Mouse (Mus musculus) urinary bladder, postnatal 0 days (tissue): Measurements from ENCODE around the gene Oip5. TPM values are rescaled to one million over a fixed set of nuclear protein-coding genes. Genes with fewer than 3 reads are reported as not detected.

ENCODE experiments used
- polyA plus RNA-seq: library from polyadenylated mRNA; unstranded; fragments of >200 nt; fragmentation: Nextera tagmentation; extraction: Ambion mirVana; gene quantifications from 2 replicates; pipeline ENCODE4 v1.2.1, GENCODE M21; 2015

Gene Oip5
- 6.1 and 10.6 TPM in 2 replicates for polyA plus RNA-seq

GRCm38 (mm10) chr2:119618199-119618982, at the start of gene Oip5, which contains the start of gene Nusap1:
Gene Oip5 (minus strand): TSS chr2:119618469.
Gene Nusap1 (plus strand): TSS chr2:119618298.

GRCm38 (mm10) chr2:119662220-119663182, 44.2 kb upstream of the Oip5 start, which contains the start of gene Ndufaf1:
Gene Ndufaf1 (minus strand): TSS chr2:119662827.

Other genes starting within 250 kb of the Oip5 start
- gene Ino80, start 140.8 kb downstream of the Oip5 start, polyA plus RNA-seq = 2.2 and 2.5 TPM in 2 replicates
- 0.41 and 1.4 TPM in 2 replicates for gene Exd1, start 70.8 kb downstream of the Oip5 start, polyA plus RNA-seq
- gene Chp1, start 70.8 kb downstream of the Oip5 start, polyA plus RNA-seq = 68.6 and 70.6 TPM in 2 replicates
- gene Nusap1, start 171 bp downstream of the Oip5 start, polyA plus RNA-seq = 11.1 and 18.6 TPM in 2 replicates
- gene Ndufaf1, start 44.4 kb upstream of the Oip5 start, polyA plus RNA-seq = 29.6 and 30.6 TPM in 2 replicates
- 22.0 and 25.2 TPM in 2 replicates for gene Rtf1, start 56.6 kb upstream of the Oip5 start, polyA plus RNA-seq
- gene Itpka, start 123.9 kb upstream of the Oip5 start, polyA plus RNA-seq = 0.19 TPM in 1 of 2 replicates, not detected in the other
- not detected in 2 replicates for gene Ltk, start 142.0 kb upstream of the Oip5 start, polyA plus RNA-seq
- 10.5 and 10.8 TPM in 2 replicates for gene Rpap1, start 169.1 kb upstream of the Oip5 start, polyA plus RNA-seq
- gene Tyro3, start 179.3 kb upstream of the Oip5 start, polyA plus RNA-seq = 17.5 and 18.9 TPM in 2 replicates